Mouse (Mus musculus): ENCODE results near the gene Add3.

The Add3 gene

GRCm38 (mm10) chr19:53130399-53131175 lies 9.7 kb upstream of the Add3 start:
- no peak for DNase-seq

- DNase-seq, result no peak
Measured at GRCm38 (mm10) chr19:53132471-53132870, 7.8 kb upstream of the Add3 start.

DNA sequence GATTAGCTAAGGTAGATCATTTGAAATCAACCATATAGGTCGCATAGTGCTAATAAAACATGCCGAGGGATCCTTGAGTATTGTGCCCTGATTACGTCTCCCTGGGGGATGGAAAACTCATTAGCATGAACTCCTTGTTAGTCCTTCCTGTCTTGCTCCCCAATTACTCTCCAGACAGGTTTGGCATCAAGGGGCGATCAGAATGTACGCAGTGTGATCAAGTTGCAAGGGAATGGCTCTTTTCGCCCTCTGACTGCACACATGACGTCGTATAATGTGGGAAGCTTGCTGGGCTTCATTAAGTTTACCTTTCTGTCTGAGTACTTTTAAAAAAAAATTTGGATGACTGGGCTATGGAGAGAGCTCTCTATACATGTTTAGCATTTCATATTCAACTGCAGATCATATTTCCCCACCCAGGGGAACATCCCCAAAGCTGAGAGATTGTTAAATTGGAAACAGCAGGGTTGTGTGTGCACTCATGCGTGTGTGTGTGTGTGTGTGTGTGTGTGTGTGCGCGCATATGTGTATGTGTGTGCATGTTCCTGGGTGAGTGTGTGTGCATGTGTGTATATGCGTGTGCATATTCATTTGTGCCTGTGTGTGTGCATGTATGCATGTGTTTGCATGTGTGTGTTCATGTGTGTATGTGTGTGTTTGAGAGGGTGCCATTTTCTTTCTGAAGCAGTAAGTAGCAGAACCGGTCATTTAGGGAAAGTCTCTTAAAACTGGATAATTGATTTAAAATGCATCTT lies 3.7 kb upstream of the Add3 start:
- no peak for DNase-seq

- no peak for DNase-seq
Measured at GRCm38 (mm10) chr19:53137116-53137670, 3.0 kb upstream of the Add3 start.

GRCm38 (mm10) chr19:53140804-53141250 lies 584 bp downstream of the Add3 start:
- DNase-seq, result no peak

- peak; percentile 64 to 66 for DNase-seq
Measured at GRCm38 (mm10) chr19:53141251-53142072, 1.2 kb downstream of the Add3 start.

DNA sequence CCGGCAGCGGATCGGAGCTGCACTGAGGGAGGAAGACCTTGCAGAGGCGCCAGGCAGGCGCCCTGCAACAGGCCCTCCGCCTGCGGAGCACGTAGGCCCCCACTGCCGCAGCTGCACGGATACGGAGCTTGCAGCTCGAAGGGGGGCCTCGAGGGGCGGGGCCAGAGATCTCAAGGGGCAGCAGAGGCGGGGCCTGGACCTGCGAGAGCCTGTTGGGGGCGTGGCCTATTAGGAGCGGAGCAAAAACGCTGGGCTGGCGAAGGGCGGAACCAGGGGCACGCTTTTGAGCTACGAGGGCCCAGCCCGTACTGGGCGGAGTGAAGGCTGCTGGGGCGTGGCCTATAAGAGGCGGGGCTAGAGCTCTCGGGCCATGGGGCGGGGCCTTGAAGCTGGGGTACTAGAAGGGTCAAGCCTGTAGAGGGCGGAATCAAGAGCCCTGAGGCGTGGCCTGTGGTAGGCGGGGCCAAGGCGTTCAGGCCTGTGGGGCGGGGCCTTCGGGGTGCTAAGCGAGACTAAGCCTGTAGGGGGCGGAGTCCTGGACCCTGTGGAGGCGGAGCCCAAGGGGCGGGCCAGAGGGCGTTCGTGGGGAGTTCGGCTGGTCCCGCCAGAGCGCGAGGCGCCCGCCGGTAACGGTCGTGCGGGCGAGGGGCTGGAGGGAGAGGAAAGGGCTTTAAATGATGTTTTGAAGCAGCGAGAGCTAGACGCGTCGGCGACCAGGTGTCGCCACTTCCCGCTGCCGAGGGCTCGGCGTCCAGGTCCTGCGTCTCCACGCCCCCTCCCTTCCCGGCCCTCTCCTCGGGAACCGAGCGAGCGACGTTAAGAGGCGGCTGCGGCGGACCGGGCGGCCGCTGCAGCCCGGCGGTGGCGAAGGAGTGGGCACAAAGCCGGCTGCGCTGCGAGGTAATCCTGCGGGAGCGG lies 2.2 kb downstream of the Add3 start:
- peak; percentile 100 for DNase-seq

- peak; percentile 48 to 57 for DNase-seq
Measured at GRCm38 (mm10) chr19:53143108-53143971, 3.1 kb downstream of the Add3 start.

GRCm38 (mm10) chr19:53145075-53145474 lies 4.8 kb downstream of the Add3 start:
- DNase-seq, result no peak

DNA sequence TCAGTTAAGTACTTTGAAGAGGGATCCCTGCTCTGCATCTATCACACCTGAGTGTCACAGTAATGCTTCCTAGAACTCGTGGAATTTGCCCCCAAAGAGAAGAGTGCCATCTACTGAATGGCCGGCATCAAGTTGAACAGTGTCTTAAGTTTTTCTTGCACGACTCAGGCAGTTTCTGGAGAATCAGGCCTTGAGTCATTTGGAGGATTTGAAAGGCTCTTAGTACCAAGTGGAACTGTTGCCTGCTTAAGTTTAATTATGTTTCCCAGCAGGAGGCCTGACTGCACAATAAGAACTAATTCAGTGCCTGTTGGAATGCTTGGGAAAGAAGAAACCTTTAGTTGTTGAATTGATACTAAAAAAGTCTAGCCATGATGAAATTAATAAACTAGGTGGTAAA lies 9.1 kb downstream of the Add3 start:
- no peak for DNase-seq

GRCm38 (mm10) chr19:53152451-53152850 lies 12.2 kb downstream of the Add3 start:
- no peak for DNase-seq

GRCm38 (mm10) chr19:53153096-53153495 lies 12.9 kb downstream of the Add3 start:
- no peak for DNase-seq

GRCm38 (mm10) chr19:53154156-53154555 lies 13.9 kb downstream of the Add3 start:
- no peak for DNase-seq

GRCm38 (mm10) chr19:53156361-53156760 lies 16.1 kb downstream of the Add3 start:
- DNase-seq, result no peak

- DNase-seq, result no peak
Measured at GRCm38 (mm10) chr19:53157176-53157575, 16.9 kb downstream of the Add3 start.

DNA sequence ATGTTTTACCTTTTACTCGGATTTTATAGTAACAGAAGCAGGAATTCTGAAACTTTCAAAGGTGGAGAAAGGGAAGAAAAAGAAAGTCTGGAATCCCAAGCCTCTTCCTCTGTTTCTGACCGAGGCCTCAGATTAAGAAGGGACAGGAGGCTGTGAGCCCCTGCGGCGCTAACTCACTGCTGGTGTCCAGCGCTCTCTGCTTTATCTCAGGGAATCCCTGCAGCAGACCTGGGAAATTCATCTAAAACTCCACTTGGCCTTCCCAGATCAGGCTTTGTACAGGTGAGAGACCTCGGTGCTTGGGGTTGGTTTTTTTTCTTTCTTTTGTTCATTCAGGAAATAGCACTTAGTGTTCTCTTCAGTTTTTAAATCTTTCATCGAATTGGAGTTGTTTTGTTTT lies 19.1 kb downstream of the Add3 start:
- no peak for DNase-seq

GRCm38 (mm10) chr19:53162927-53163326 lies 22.7 kb downstream of the Add3 start:
- no peak for DNase-seq

- DNase-seq, result no peak
Measured at GRCm38 (mm10) chr19:53164645-53165044, 24.4 kb downstream of the Add3 start.

DNA sequence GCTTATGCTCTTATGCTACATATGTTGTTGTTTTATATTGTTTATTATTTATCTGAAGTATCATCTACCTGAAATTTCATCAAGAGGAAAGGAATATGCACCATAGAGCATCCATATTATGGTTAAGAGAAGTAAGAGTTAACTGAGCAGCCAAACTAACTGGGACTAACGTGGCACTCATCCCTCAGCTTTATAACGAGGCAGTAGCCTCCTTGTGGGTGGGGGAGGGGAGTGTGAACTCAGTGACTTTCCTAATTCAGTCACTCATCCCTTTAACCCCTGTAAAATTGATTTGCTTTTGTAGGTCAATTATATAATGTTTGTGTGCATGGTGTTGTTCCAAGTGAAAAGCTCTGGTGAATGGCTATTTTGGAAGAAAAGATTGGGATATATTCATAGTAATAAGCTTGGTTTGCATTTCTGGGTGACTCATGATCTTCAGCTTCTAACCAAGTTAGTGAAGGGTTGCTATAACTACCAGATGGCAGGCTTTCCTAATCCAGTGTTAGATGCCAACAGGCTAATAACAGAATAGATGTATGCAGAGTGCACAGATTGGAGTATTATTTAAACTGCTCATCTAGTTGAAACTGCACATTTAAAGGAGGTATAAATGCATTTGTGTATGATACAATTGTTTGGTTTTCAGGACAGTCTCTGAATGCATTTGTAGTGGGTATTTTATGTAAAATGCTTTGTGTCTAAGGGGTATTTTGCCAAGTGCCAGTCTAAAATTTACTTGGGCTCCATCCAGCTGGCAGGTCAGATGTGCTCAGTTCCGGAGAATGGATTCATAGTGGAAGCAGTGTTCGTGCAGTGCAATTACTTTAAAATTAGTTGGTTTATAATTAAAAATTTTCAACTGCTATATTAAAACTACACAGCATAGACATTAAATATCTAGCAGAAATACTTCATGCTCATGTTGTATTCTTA lies 25.3 kb downstream of the Add3 start:
- no peak for DNase-seq

- DNase-seq, result no peak
Measured at GRCm38 (mm10) chr19:53166367-53166766, 26.1 kb downstream of the Add3 start.
